Mouse (Mus musculus): Measurements from ENCODE around the gene Nfatc2.

Gene Nfatc2

DNA sequence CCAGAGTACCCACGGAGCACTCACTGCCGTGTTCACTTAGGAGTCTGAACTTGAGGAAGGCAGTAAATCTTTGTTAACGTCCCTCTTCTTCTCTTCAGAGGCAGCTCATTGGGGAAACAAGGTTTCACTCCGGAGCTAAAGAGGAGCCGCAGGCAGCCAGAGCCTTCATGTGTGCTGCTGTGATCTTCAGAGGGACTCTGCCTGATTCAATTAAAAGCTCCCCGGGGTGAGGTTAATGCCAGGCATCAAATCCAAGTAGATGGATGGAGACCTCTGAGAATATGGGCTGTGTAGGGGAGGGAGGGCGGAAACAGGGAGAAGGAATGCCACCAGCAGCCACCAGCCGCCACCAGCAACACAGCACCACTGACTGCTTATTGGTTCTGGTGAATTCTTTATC is 157.3 kb downstream of the Nfatc2 start:
- no peak for DNase-seq (ENCODE audit: extremely low read depth, low read depth)

DNA sequence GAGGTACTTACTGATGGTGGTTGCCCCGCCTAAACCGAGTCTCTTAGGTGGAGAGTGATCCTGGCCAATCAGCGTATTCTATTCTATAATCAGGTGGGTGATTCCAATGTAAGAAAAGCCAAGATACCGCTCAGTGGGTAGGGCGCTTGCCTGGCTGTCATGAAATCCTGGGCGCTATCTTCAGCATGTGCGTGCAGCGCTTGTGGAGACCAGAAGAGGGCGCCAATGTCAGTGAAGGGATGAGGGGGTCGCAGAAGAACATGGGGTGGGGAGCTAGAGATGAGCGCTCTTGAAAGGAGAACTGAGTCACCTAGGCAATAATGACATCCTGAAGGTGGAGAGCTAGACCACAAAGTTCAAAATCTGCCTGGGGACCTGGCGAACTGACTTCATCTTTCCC is 160.0 kb downstream of the Nfatc2 start:
- DNase-seq (ENCODE audit: extremely low read depth, low read depth), result no peak

DNA sequence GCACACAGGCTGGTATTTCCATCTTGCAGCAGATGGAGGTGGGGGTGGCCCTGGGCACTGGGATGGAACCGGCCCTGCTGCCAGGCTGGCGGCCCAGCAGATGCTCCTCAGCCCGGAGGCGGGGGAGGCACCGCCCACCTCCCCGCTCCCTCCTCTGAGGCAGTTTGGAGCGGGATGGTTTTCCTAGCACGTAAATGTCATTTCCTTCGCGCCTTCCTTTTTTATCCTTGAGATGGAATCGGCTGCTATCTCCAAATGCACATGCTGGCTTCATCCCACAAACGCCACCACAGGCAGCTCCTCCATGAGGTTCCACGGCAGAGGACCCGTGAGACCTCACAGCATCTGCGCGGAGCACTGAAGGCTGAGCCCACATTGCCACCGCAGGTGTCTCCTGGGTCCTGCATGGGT is 160.5 kb downstream of the Nfatc2 start:
- no peak for DNase-seq (ENCODE audit: extremely low read depth, low read depth)

DNA sequence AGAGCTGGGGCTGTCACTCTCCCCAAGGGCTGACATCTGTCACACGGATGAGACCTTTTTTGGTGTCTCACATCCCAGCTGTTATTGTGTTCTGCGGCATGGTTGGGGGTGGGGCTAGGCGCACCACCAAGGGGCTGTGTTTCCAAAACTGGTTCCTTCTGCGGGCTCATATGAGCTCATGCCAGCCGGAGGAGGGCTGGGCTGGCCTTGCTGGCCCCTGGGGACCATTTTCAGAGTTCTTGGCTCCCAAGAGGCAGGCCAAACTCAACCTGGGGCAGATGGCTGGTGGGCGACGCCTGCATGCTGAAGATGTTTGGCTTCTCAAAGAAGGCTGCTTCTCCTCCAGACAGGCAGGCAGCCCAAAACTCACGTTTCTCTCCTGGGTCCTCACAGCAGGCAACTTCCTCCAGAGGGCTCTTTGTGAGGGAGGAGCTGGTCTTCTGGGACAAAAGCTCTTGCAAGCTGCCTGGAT is 162.4 kb downstream of the Nfatc2 start:
- DNase-seq (ENCODE audit: extremely low read depth, low read depth), result no peak

DNA sequence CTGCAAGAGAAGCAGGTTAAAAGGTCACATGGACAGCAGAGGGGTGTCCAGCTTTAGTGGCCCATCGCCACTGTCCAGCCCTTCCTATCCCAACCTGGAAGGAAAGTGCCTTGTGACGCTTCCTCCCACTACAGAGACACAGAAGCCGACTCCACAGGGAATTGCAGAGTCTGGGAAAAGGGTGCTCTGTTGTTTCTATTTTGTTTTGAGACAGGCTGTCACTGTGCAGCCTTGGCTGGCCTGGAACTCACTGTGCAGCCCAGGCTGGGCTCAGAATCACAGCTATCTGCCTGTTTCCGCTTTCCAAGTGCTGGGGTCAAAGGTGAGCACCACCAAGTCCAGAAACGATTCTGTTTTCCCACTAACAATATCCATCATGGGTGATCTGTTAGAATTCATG is 167.3 kb downstream of the Nfatc2 start:
- no peak for DNase-seq (ENCODE audit: extremely low read depth, low read depth)

DNA sequence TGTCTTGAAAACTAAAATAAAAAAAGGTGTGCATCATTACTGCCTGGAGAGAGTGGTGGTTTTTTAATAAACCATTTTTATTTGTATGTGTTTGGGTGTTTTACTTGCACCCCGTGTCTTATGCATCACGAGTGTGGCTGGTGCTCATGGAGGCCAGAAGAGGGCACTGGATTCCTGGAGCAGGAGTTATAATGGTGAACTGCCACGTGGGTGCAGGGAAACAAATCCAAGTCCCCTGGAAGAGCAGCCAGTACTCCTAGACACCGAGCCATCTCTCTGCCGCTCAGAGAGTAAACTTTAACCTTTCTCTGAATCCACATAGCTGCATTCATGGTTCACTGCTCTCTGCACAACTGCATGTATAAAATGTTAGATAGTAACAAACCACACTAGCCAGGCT is 168.1 kb downstream of the Nfatc2 start:
- no peak for DNase-seq (ENCODE audit: extremely low read depth, low read depth)

DNA sequence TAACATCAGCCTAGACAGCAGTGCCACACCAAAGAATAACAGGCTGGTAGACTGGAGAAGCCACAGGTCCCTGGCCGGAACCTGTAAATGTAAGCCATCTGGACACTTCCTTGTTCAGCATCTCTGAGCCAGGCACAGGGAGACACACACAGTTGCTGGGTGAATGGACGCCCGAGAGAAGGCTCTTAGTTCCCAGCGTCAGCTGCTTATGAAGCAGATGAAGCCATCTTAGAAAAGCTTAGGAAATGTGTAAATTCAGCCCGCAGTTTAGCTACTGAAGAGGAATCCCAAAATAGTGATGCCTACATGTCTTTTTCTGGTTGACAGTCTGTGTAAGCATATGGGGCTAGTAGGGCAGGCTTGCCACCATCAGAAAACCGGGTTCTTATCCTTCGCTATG is 169.1 kb downstream of the Nfatc2 start:
- no peak for DNase-seq (ENCODE audit: extremely low read depth, low read depth)

DNA sequence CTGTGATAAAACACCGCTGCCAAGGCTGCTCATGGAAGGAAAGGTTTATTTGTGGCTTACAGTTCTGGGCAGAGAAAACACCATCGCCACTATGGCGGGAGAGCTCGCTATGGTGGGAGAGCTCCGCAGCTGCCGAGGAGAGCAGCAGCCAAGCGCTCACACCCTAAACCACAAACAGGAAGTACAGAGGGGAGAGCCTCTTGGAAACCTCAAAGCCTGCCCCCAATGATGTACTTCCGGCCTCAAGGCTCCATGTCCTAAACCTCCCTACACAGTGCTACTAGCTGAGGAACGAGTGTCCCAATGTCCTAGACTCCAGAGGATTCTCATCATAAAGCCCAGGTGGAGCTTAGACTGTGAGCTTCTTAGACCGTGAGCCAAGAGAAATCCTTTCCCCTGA is 171.9 kb downstream of the Nfatc2 start:
- no peak for DNase-seq (ENCODE audit: extremely low read depth, low read depth)

DNA sequence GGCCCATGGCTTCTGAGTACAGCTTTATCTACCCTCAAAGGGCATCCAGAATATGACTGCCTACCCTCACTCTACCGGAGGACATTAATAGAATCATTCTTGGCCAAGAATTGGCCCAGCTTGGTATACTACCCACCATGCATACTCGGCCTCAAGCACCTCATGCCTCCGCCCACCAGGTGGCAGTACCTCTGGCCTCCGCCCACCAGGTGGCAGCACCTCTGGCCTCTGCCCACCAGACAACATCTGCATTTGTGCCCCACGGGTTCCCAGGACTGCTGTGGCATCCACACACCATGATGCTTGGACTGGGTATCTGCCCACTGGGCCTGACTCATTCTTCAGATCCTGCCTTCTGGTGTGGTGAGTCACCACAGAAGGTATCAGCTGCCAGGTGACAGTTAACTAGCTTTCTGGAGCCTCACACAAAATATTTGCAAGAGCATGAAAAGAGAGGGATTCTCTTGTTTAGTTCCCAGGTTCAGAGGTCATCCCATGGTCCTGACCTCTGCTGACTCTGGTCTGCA is 173.0 kb downstream of the Nfatc2 start:
- DNase-seq (ENCODE audit: extremely low read depth, low read depth), result no peak

Measured in MEL-GATA-1-ER (cell line).